Mouse (Mus musculus): ENCODE data around the gene Nktr.

The Nktr gene

GRCm38 (mm10) chr9:121718792-121719318 is at the start of gene Nktr:
Gene Nktr, plus strand, starts transcription at chr9:121719169.
- CTCF ChIA-PET, result no interaction called here

DNA sequence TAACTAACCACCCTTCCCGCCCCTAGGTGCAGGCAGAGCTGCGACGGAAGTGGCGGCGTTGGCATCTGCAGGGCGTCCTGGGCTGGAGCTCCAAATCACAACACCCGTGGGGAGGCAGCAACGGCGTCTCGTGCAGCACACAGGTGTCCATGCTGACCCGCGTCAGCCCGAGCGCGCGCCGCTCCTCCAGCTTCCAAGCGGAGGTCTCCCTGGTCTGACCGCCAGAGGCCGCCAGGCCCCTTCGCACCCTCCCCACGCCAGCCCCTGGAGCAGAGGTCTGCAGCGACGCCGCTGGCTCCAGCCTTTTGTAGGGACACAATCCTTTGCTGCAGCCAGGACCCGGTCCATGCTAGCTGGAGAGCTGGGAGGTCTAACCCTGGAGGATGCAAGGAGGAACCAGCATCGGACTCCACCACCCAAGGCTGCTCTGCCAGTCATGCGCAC is 49.6 kb upstream of the Nktr start:
- CTCF ChIA-PET, result interaction anchor here (0.6 kb wide), 1 partner anchor 735 kb away, joined by 3 read pairs; no protein-coding TSS in a partner anchor

DNA sequence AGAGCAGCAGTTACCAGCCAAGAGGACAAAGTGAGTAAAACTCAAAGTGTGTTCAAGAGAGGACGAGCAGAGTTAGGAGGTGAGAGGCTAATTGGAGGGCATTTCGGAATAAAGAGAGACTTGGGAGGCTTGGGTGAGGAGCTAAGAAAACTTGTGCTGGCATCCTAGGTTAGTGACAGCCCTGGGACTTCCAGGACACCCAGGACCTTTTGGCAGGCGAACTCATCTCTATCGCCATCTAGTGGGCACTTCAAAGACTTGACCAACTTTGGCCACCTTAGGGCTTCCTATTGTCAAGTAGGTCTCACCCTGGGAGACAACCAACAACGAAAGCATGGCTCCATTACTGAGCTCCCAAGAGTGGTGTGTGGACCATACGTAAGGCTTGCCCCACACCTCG is 47.7 kb upstream of the Nktr start:
- CTCF ChIA-PET, result interaction anchor here (0.6 to 1.1 kb wide), 2 partner anchors 9 to 11 kb away, joined by 3 to 10 read pairs; no protein-coding TSS in a partner anchor

GRCm38 (mm10) chr9:121672311-121672710 is 46.7 kb upstream of the Nktr start:
- CTCF ChIA-PET, result no interaction called here

DNA sequence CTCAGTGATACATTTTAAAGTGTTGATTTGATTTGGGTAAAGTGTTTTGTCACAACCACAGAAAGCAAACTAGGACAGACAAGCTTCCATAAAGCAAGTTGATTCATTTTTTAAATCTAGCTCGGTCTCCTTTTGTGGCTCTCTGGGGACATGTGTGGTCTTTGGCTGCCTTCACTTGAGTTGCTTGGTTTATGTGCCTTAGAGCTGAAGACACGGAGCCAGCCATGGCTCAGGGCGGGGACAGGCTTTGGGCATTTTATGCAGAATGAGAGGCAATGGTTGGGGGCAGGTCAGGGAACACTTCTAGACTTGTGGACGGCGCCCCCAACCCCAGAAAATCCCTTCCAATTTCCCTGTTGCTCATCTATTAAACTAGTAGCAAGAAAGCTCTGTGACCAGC is 45.3 kb upstream of the Nktr start:
- CTCF ChIA-PET, result interaction anchor here (1.0 kb wide), 1 partner anchor 36 kb away, joined by 4 read pairs; the partner anchor contains the start of gene Ss18l2

DNA sequence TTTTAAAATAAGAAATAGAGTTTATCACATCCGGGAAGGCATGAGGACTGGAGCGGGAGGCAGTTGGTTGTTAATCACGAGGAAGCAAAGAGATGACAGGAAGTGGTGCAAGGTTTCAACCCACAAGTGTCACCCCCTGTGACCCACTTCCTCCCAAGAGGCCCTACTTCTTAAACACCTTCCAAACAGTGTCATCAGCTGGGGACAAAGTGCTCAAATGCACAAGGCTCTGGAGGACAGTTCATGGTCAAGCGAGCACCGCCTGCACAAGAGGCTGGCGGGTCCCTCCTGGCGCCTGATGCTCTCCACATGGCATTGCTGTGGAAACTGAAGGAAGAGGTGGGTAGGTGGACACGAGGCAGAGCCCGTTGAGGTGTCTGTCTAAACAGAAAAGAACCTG is 44.0 kb upstream of the Nktr start:
- CTCF ChIA-PET, result interaction anchor here (0.6 to 0.9 kb wide), 2 partner anchors 15 to 208 kb away, joined by 4 to 8 read pairs; no protein-coding TSS in a partner anchor

DNA sequence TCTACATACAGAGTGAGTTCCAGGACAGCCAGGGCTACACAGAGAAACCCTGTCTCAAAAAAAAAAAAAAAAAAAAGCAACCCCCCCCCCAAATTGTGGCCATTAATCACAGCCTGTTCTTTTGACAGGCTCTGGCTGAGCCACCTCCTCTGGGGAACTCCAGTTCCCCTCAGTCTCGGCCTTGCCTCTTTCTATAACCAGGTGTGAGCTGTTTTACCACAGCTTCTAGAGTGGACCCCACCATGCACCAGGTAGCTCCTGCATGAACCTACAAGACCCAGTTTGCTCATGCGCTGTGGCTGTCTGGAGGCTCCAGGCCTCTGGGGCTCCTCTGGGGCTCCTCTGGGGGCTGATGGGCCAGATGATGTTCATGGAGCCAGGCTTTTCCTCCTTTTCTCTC is 43.4 kb upstream of the Nktr start:
- CTCF ChIA-PET, result interaction anchor here (0.7 to 1.3 kb wide), 3 partner anchors 11 to 635 kb away, joined by 3 to 8 read pairs (median 7); no protein-coding TSS in a partner anchor

DNA sequence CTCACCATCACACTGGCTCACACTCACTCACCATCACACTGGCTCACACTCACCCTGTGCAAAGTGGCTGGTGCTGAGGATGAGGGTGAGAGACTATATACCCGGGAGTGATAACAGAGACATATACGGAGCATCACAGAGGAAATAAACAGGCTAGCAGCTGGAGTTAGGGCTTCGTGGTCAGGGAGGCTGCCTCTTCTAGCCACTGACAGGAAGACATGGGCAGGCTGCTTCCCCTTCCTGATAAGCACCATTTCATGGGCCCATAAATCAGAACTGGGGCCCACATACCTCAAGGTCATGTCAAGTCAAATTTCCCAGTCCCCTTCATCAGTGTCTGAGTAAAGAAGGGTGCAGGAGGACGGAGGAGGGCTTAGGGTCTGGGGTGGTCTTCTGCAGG is 41.9 kb upstream of the Nktr start:
- CTCF ChIA-PET, result interaction anchor here (0.9 kb wide), 1 partner anchor 43 kb away, joined by 3 read pairs; no protein-coding TSS in a partner anchor

DNA sequence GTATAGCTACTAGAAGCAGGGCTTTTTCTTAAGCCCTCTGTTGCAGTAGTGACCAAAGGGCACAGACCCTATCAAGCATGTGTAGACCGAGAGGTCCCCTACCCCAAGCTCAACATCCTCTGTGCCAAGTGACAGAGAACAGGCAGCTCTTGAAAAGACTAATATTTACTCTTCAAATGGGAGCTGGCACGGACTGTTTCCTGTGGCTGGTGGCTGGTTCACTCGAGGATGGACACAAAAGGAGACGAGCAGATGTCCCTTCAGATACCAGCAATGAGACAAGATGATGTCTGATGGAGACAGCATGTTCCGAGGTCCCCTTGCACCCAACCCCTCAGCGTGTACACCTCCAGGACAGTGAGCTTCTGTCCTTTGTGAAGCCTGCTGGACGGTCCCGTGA is 41.5 kb upstream of the Nktr start:
- CTCF ChIA-PET, result interaction anchor here (0.9 kb wide), 1 partner anchor 43 kb away, joined by 3 read pairs; no protein-coding TSS in a partner anchor

- CTCF ChIA-PET, result interaction anchor here (0.9 to 1.4 kb wide), 2 partner anchors 9 to 17 kb away, joined by 3 to 6 read pairs; no protein-coding TSS in a partner anchor
Measured at GRCm38 (mm10) chr9:121679549-121679948, 39.4 kb upstream of the Nktr start.

DNA sequence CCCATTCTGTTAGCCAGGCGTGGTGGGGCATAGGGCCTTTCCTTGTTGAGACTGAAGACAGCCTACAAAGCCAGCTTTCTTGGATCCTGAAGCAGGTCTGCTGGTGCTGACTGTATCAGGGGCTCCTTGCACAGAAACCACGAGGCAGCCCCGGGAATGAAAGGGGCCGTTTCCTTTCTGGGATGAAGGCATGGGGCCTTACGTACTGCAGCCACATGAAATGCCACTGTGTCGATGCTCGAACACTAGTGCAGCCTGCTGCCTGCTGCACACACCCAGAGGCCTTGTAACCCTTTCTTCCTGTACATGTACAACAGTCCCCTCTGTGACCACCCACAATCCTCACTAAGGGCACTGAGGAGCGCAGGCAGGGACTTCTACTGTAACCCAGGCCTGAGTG is 37.8 kb upstream of the Nktr start:
- CTCF ChIA-PET, result no interaction called here

DNA sequence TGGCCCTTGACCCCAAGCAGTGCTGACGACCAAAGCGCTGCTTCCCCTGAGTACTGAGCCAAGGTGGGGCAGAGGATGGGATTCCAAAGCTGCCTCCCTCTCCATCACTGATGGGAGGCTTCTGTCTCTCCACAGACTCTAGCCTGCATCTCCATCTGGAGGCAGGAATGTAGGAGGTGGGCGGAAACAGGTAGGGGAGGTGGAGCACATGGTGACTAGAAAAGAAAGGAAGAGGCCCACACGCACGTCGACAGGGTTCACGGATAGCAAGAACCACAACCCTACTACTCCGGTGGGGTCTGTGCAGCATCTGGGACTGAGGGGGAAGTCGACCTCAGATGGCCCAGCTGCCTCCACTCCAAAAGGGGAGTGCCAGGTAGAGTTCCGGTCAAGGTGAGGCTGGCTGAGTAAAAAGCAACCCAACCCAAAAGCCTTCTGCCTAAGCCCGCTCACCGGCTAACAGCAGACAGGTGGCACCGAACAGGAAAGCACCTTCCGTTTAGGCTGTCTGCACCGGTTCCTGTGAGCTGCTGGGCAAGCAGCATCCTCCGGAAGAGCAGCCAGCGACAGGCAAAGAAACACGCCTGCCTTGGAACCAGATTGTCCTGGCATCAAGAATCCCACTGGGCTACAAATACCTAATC is 36.8 kb upstream of the Nktr start:
- CTCF ChIA-PET, result no interaction called here

GRCm38 (mm10) chr9:121684702-121685101 is 34.3 kb upstream of the Nktr start:
- CTCF ChIA-PET, result no interaction called here

DNA sequence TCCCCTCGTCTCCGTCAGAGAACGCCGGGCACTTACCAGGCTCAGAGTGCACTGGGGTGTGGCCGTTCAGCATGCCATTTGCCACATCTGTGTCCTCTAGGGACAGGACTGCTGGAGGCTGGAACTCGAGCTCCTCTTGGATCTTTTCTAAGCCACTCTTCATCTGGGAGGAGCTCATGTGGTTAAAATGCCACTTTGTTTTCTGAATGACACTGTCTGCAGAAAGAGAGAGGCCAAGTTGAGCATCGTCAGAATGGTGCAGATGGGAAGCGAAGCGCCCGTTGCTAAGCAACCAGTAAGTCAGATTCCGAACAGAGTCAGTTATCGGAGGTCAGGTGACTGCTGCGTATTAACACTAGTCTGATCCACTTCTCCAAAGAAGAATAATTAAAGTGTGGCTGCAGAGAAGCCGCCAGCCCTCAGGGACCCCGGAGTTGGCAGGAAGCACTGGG is 28.7 kb upstream of the Nktr start:
- CTCF ChIA-PET, result no interaction called here

DNA sequence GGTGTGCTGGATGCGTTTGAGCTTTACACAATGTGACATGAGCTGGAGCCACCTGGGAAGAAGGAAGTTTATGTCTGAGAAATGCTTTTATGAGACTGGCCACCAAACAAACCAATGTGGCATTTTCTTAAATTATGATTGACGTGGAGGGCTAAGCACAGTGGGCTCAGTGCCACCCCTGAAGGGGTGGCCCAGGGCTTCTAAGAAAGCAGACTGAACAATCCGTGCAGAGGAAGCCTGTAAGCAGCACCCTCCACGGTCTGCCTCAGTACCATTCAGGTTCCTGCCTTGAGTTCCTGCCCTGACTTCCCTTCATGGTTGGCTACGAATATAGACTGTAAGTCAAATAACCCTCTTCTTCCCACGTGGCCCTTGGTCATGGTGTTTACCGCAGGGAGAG is 28.2 kb upstream of the Nktr start:
- CTCF ChIA-PET, result no interaction called here

- CTCF ChIA-PET, result no interaction called here
Measured at GRCm38 (mm10) chr9:121694736-121695135, 24.2 kb upstream of the Nktr start.

DNA sequence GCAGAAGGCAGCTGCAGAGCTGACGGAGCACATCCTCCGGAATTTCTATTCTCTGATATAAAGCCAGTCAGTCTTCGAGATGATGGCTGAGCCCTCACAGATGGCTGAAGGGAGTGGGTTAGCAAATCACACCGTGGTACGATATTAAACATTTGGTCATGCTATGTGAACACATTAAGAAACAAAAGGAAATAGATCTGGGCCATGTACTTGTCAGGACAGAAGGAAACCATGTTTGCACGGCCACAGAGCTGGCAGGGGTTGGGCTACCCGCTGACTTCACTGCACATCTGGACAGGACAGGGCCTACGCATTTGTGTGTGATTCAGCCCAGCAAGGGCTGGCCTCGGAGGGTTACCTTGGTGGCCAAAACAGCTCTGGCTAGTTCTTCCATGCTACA is 22.3 kb upstream of the Nktr start:
- CTCF ChIA-PET, result no interaction called here

DNA sequence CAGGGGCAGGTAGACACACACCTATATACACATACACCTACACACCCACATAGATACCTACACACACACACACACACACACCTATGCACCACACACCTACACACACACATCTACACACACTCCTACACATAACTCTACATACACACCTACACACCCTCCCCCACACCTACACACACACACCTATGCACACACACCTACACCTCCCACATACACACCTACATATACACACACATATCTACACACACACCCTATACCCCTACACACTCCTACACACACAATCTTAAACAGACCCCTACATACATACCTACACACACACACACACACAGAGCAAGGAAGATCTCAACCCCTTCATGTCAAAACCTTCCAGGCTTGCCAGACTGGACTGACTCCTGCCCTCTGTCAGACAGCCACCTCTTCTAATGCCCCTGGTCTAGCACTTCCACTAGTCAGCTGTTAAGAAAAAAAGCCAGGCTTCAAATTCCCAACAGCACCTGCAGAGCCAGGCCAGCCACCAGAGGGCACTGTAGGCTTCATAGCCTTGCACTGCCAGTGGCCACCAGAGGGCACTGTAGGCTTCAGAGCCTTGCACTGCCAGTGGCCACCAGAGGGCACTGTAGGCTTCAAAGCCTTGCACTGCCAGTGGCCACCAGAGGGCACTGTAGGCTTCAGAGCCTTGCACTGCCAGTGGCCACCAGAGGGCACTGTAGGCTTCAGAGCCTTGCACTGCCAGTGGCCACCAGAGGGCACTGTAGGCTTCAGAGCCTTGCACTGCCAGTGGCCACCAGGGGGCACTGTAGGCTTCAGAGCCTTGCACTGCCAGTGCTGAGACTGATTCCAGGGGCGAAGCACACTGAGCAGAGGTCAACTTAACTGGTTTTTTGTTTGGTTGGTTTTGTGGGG is 21.6 kb upstream of the Nktr start:
- CTCF ChIA-PET, result interaction anchor here (0.7 to 1.4 kb wide), 3 partner anchors 44 to 568 kb away, joined by 3 to 5 read pairs (median 3); no protein-coding TSS in a partner anchor

- CTCF ChIA-PET, result no interaction called here
Measured at GRCm38 (mm10) chr9:121704261-121704645, 14.7 kb upstream of the Nktr start.

- CTCF ChIA-PET, result no interaction called here
Measured at GRCm38 (mm10) chr9:121704646-121705625, 14.0 kb upstream of the Nktr start, which contains the start of gene Sec22c. Gene Sec22c, minus strand, starts transcription at chr9:121705490.
